Mouse (Mus musculus) cerebellum, adult 18-20 months (tissue): Measurements from ENCODE around the gene Zgrf1.

Experiments
- DNase-seq, 2 experiments: peaks; one replicate each; pipeline ENCODE4 v3.0.0; 2021

The Zgrf1 gene

DNA sequence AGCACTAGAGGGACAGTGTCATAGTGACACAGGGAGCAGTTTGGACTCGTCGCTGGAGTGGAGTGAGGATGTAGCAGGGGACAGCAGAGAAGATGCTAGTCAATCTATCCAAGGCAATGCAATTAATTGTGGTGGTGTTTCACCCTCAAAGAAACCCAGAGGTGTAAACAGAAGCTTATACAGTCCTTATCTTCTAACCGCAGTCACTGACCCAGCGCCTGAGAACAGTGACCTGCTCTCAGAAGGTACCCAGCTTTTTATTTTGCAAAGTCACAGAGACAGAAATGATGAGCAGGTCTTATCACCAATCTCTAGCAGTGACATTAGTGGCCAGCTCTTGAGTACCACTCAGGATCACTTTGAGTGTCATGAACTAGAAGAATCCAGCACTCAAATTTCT is 9.7 kb downstream of the Zgrf1 start:
- no peak for DNase-seq

DNA sequence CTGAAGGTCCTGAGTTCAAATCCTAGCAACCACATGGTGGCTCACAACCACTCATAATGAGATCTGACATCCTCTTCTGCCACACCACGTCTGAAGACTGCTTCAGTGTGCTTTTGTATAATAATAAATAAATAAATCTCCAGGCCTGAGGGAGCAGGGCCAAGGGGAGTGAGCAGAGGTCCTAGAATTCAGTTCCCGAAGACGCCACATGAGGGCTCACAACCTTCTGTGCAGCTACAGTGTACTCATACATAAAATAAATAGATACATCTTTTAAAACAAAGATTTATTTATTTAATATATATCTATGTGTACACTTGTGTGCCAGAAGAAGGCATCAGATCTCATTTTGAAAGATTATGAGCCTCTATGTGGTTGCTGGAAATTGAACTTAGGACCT is 11.8 kb downstream of the Zgrf1 start:
- DNase-seq, result no peak

- DNase-seq, result peak in 1 of 2 experiments; percentile 20
Measured at GRCm38 (mm10) chr3:127572557-127572956, 19.3 kb downstream of the Zgrf1 start.

DNA sequence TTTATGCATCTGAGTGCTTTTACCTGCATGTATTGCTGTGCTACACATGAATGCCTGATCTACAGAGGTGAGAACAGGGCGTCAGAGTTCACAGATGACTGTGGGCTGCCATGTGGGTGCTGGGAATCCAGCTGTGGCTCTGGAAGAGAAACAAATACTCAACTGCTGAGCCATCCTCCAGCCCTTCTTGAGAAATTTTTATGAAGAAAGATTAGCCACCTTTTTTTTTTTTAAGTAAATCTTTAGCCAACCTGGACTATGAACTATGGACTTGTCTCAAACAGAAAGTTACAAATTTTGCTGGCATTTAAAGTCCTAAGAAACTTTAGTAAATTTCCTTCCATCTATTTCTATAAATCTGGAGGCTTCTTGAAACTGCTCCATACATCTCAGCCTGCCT is 43.8 kb downstream of the Zgrf1 start:
- no peak for DNase-seq

GRCm38 (mm10) chr3:127608109-127608508 is 54.8 kb downstream of the Zgrf1 start:
- DNase-seq, result no peak

DNA sequence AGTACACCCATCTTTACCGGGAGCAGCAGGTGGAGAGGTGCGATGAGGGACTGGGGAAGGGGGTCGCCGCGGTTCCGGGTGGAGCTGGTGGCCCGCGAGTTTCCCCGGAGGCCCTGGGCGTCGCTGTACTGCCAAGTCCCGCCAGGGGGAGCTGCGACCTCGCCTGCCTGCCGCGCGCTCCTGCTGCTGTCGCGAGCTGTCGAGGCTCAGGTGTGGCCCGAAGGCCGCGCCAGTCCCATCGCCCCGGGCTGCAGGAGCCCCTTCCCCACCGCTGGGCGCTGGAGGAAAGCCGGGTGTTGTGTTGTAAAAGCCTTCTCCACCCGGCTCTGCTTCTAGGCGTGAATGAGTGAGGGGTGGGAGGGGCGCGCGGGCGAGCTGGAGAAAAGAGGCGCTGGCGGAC is 72.0 kb downstream of the Zgrf1 start:
- peak; percentile 15 to 48 for DNase-seq

DNA sequence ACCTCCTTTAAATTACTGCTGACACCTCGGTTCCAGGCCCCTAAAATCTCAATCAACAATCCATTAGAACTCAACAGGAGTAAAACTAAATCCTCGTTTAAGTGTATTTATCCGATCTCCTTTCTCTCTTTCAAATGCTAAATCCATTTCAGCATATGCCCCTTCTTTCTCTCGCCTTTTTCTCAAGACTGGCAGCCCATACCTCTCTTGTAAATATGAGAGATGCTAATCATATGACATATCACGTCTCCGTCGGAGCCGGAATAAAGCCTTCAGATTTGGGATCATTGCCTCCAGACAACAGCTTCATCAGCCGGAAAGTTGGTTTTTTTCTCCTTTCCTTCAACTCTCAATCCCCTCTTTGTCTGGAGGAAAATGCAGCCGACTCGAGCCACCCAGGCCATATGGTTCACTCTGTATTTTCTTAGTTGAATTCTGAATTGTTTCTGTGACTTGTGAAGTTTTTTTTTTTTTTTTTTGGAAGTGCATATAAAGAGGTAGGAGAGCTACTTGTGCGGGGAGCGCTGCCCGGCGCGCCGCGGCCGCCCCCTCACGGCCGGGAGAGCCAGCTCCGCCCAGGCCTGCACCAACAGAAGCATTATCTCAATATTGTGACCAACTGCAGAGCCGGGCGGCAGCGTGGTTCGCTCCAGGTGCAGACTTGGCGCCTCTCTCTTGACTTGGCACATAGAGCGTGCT is 72.6 kb downstream of the Zgrf1 start:
- no peak for DNase-seq

DNA sequence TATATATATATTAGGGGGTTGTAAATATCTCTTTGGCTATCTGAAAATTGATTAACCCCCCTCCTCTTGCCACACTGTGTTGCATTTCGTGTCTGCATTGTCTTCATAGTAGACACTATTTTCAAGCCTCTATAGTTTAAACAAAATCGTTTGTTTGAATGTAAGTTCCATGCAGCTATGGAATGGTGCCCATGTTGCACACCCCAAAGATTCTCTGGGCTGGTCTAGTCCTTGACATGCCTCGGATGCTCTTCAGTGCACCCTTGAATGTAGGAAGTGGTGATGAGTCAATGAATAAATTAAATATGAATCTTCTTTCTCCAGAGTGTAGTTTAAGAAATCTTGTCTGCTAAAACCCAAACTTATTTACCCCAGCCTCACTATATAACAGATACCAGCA is 73.2 kb downstream of the Zgrf1 start:
- no peak for DNase-seq

GRCm38 (mm10) chr3:127627151-127627955 is 74.1 kb downstream of the Zgrf1 start:
- DNase-seq, result no peak

DNA sequence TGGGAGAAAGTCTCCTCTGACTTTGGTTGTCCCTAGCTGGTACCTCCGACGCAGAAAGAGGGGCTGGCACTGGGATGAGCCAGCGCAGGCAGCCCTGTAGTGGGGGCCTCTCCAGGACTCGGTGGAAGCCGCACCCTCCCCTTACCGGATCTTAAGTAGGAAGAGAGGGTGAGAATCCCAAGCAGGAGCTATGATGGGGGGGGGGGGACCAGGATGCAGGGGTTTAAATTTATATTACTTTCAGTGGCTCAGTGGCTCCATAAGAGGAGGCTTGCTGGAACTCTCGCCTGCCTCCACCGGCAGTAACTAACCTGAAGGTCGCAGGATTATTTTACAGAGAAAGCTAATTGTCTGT is 74.6 kb downstream of the Zgrf1 start:
- no peak for DNase-seq

GRCm38 (mm10) chr3:127628311-127629184 is 75.3 kb downstream of the Zgrf1 start:
- DNase-seq, result no peak

GRCm38 (mm10) chr3:127630190-127630589 is 76.9 kb downstream of the Zgrf1 start:
- no peak for DNase-seq

DNA sequence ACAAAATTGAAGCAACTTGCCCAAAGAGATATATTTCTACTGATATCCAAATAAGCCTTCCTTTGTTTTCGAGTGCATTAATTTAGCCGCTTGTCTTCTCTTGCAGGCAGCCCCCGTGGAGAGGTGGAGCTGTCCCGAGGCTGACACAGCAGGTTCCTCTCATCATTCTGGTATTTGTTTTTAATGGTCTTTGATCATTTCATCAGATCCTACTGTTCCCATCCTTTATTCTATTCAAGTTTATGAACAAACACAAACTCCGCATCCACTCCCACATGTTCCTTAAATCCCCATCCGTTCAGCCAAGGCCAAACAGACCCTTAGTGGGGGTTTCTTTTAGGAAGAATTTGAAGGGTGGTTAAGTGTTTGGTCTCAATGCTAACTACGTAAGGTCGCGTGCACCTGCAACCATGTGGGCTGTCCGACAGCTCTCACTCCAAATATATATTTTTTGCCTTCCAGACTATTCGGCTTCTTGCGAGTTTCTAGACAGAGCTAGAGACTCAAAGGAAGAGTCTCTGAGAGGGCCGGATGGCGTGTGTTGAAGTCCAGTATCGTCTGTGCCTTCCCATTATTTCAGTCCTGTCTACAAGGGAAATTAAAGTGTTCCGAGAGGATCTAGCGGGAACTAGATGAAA is 77.6 kb downstream of the Zgrf1 start:
- DNase-seq, result no peak

- DNase-seq, result no peak
Measured at GRCm38 (mm10) chr3:127631582-127631981, 78.3 kb downstream of the Zgrf1 start.

- DNase-seq, result peak; percentile 8 to 30
Measured at GRCm38 (mm10) chr3:127632531-127632930, 79.2 kb downstream of the Zgrf1 start.

- peak; percentile 16 to 39 for DNase-seq
Measured at GRCm38 (mm10) chr3:127633080-127634032, 80.1 kb downstream of the Zgrf1 start, which contains the start of gene Neurog2. Gene Neurog2, plus strand, starts transcription at chr3:127633135.

DNA sequence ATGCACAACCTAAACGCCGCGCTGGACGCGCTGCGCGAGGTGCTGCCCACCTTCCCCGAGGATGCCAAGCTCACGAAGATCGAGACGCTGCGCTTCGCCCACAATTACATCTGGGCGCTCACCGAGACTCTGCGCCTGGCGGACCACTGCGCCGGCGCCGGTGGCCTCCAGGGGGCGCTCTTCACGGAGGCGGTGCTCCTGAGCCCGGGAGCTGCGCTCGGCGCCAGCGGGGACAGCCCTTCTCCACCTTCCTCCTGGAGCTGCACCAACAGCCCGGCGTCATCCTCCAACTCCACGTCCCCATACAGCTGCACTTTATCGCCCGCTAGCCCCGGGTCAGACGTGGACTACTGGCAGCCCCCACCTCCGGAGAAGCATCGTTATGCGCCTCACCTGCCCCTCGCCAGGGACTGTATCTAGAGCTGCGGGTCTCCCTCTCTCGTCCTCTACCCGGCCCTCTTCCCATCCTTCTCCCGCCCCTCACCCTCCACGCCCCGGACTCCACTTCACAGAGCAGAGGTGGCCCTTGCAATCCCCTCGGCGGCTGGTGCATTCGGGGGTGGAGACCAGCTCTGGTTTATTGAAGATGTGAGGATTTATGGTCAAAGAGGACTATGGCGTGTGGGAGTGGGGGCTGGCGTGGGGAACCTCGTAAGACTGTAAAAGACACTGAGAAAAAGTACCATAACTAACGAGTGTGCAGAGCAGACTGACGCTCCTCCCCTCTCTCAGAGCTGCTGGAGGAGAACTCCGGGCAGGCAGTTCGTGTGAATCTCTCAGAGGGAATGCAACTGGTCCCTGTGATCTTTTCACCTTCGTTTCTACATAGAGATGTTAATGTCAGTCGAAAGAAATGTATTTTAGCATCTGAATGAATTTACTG is 81.1 kb downstream of the Zgrf1 start:
- DNase-seq, result peak; percentile 43 to 79

- DNase-seq, result no peak
Measured at GRCm38 (mm10) chr3:127634984-127635349, 81.7 kb downstream of the Zgrf1 start.

- no peak for DNase-seq
Measured at GRCm38 (mm10) chr3:127639875-127640761, 86.8 kb downstream of the Zgrf1 start.
